Mouse (Mus musculus) megakaryocyte-erythroid progenitor cell, adult 5 weeks (primary cell): Measurements from ENCODE around the gene Rsph10b. TPM values are rescaled to one million over a fixed set of nuclear protein-coding genes. Genes with fewer than 3 reads are reported as not detected.

ENCODE experiments used
- polyA plus RNA-seq: library from polyadenylated mRNA; stranded (reverse); fragments of >175 nt; gene quantifications from 2 replicates; pipeline ENCODE4 v1.2.3, GENCODE M21; 2012

The Rsph10b gene
- polyA plus RNA-seq: not detected in 2 replicates

GRCm38 (mm10) chr5:143932831-143933230 is at the start of gene Rsph10b:
Gene Rsph10b (plus strand): TSS chr5:143933035.

GRCm38 (mm10) chr5:143897635-143898330 is 35.1 kb upstream of the Rsph10b start, which contains the start of gene Ankrd61:
Gene Ankrd61 (minus strand): TSS chr5:143897685.

GRCm38 (mm10) chr5:143909417-143910400 is 23.1 kb upstream of the Rsph10b start, which contains the start of the genes Aimp2 and Pms2:
Gene Aimp2 (minus strand): TSS chr5:143909847.
Gene Pms2 (plus strand): TSS chr5:143909964.

GRCm38 (mm10) chr5:143927875-143928274 is 5.0 kb upstream of the Rsph10b start, which contains the start of gene Gm42421:
Gene Gm42421 (plus strand): TSS chr5:143928175.

GRCm38 (mm10) chr5:144014551-144015311 is 81.9 kb downstream of the Rsph10b start, which contains the start of gene Ccz1:
Gene Ccz1 (minus strand): TSS chr5:144014877.

GRCm38 (mm10) chr5:144026620-144027263 is 93.9 kb downstream of the Rsph10b start, which contains the start of gene Ocm:
Gene Ocm (minus strand): TSS chr5:144026670.

Other genes with a start within 250 kb of the Rsph10b start
- 30.9 and 33.1 TPM in 2 replicates for gene Usp42, start 200.8 kb upstream of the Rsph10b start, polyA plus RNA-seq
- 16.5 and 21.0 TPM in 2 replicates for gene Eif2ak1, start 115.2 kb upstream of the Rsph10b start, polyA plus RNA-seq
- gene Ankrd61, start 35.4 kb upstream of the Rsph10b start, polyA plus RNA-seq: 0.14 TPM in 1 of 2 replicates, not detected in the other
- gene Aimp2, start 23.2 kb upstream of the Rsph10b start, polyA plus RNA-seq: 44.1 and 49.6 TPM in 2 replicates
- 1.5 and 1.9 TPM in 2 replicates for gene Pms2, start 23.1 kb upstream of the Rsph10b start, polyA plus RNA-seq
- not detected in 2 replicates for gene Gm42421, start 4.9 kb upstream of the Rsph10b start, polyA plus RNA-seq
- 56.6 and 57.9 TPM in 2 replicates for gene Ccz1, start 81.8 kb downstream of the Rsph10b start, polyA plus RNA-seq
- gene Ocm, start 93.6 kb downstream of the Rsph10b start, polyA plus RNA-seq: not detected in 2 replicates
- 7.1 and 9.3 TPM in 2 replicates for gene Lmtk2, start 167.4 kb downstream of the Rsph10b start, polyA plus RNA-seq